Mouse (Mus musculus) E14TG2a.4 (cell line): ENCODE results near the gene Btnl1.

ENCODE experiments used
- H3K27me3 ChIP-seq: 2 replicates; pipeline ENCODE4 v1.6.1; 2014; ENCODE audit warnings: low read length, control low read depth; ENCODE audit not compliant: insufficient read depth
- H3K36me3 ChIP-seq: 2 replicates; pipeline ENCODE4 v1.6.1; 2014; ENCODE audit warnings: low read length, control low read depth; ENCODE audit not compliant: insufficient read depth
- H3K4me1 ChIP-seq: replicated peaks from 2 replicates; pipeline ENCODE4 v1.6.1; 2014; ENCODE audit warnings: low read depth, low read length, control low read depth
- H3K4me3 ChIP-seq: replicated peaks from 2 replicates; pipeline ENCODE4 v1.5.1; 2014; ENCODE audit warnings: mild to moderate bottlenecking, low read length
- H3K9me3 ChIP-seq: 2 replicates; pipeline ENCODE4 v1.6.1; 2014; ENCODE audit warnings: low read length, control low read depth
- CTCF ChIP-seq: conservative IDR thresholded peaks from 2 replicates; pipeline ENCODE4 v1.5.1; 2014; ENCODE audit warnings: low read length
- NANOG ChIP-seq: IDR thresholded peaks from 2 replicates; pipeline ENCODE4 v1.6.1; 2014; ENCODE audit warnings: borderline replicate concordance, low read length, mixed read lengths
- POU5F1 ChIP-seq: IDR thresholded peaks from 2 replicates; pipeline ENCODE4 v1.6.1; 2014; ENCODE audit warnings: low read length, borderline replicate concordance

The Btnl1 gene

DNA sequence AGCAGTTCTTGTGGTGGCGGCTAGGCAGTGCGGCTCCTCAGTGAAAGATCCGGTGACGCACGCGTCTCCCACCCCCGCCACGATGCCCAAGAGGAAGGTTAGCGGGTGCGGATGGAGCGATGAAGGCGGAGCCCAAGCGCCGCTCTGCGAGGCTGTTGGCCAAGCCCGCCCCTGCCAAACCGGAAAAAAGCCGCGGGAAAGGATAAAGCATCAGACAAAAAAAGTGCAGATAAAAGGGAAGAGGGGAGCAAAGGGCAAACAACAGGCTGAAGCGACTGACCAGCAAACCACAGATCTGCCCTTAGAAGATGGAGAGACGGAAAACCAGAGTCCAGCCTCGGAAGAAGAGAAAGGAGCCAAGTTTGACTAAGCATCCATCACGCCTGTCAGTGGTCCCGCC is 15.4 kb downstream of the Btnl1 start:
- TF ChIP-seq NANOG (no peak), POU5F1 (no peak), CTCF (no peak)
- H3K4me1 ChIP-seq: peaks cover 15% of the 10 kb centered on the region

DNA sequence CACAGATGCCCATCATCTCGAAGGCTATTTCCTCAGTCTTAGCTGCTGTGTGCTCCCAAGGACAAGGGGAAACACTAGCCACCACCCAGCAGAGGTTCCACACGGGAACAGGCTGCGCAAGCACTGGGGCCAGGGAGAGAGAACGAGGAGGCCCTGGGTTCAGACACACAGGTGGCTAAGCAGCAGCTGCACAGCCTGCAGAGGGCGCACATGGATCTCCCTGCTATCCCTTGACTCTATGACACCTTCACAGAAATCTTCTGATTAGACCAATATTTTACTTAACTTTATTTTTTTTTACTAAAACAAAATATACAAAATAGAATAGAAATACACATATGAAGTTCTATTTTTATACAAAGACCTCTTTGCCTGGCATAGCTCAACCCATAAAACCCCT is 20.4 kb downstream of the Btnl1 start:
- no peak for TF ChIP-seq NANOG
- TF ChIP-seq CTCF: peak; percentile 30
- Histone ChIP-seq H3K4me3 (no peak overlapping the region), H3K36me3 (no peaks in the 10 kb centered on the region), H3K4me1 (peaks cover 10% of the 10 kb centered on the region), H3K27me3 (peaks cover 37% of the 10 kb centered on the region), H3K9me3 (peaks cover 12% of the 10 kb centered on the region)

More for the DNA sequence above, 15.4 kb downstream of the Btnl1 start:
- Histone ChIP-seq H3K36me3 (no peaks in the 10 kb centered on the region), H3K4me3 (peak overlapping the region; percentile 52), H3K27me3 (peaks cover 26% of the 10 kb centered on the region), H3K9me3 (peaks cover 12% of the 10 kb centered on the region)

DNA sequence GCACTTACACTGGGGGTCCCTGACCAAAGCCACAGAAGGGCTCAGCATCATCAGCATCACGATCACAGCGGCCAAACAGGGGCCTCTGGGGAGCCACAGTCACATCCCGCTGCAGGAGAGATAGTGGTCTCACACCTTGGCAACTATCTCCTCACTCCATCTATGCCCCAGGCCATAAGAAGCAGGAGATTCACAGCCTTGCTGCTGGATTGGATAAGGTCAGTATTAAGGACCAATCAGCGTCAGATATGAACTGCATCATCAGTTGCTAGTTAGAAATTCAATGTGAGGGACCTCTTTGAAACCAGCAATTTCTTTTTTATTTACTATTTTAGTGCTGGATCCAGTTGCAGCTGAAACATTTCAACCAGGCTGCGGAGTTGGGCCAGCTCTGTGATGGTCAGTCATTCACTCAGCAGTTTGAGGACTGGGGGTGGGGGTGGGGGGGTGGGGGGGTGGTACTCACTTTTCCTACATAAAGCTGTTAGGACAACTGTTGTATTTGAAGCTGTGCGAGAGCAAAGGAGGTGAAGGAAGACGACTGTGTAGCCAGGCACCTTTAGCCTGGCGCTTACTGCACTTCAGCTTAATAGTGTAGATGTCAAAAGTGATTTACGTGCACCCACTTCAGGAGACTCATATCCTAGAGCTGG is 21.3 kb downstream of the Btnl1 start:
- Histone ChIP-seq H3K27me3 (peaks cover 33% of the 10 kb centered on the region), H3K4me1 (peaks cover 8% of the 10 kb centered on the region), H3K9me3 (peaks cover 10% of the 10 kb centered on the region), H3K36me3 (no peaks in the 10 kb centered on the region), H3K4me3 (peak overlapping the region; percentile 86)
- TF ChIP-seq CTCF: no peak
- TF ChIP-seq NANOG: no peak
- TF ChIP-seq POU5F1: no peak

DNA sequence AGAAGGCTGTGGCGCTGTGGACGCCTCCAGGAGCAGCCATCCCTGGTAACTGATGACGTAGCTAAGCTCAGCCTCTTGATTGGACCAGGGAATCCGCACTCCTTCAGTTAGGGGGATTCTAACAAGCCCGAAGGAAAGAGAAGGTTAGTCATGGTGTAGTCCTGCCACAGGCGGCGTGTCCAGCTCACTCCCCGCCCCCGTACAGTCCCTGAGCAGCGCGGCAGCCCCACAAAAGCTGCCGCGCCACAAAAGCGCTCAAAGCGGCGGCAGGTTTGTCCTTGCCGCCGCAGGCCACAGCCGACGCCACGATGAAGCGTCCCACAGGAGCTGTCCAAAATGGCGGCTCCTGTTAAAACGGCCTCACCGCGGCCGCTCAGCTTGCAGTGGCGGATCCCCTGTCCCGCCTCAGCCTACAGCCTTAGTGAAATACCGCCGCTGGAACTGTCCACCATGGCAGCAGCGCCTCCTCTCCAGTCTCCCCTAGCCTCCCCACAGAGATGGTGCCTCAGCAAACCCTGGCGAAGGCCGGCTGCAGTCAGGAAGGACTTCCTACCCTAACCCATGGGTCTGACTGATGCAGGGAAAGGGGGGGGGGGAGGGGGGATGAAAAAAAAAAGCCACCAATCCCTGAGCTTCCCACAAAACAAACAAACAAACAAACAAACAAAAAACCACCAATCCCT is 21.9 kb downstream of the Btnl1 start, which contains the start of gene BC051142:
BC051142 (plus strand) TSS at position 110 of the 683 bp plus-strand sequence.
- H3K36me3 ChIP-seq: no peaks in the 10 kb centered on the region
- H3K4me1 ChIP-seq: peaks cover 8% of the 10 kb centered on the region
- TF ChIP-seq CTCF (no peak), NANOG (no peak), POU5F1 (no peak)
- H3K4me3 ChIP-seq: peak within 1 kb of the TSS; percentile 86
- peaks cover 4% of the 10 kb centered on the region for H3K9me3 ChIP-seq
- peaks cover 33% of the 10 kb centered on the region for H3K27me3 ChIP-seq

DNA sequence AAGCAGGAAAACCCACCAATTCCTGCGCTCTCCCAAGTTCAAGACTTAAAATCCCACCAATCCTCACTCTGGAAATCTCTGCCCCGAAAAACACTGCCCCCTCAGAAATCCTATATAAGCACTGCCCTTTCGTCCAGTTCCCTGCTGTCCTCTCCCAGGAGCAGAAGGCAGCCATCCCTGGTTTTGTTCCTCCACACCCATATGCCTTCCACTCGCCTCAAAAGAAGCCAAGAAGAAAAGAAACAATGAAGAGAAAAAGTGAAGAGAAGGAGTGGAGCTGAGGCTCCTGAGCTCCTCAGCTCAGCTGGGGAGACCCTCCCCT is 22.4 kb downstream of the Btnl1 start:
- Histone ChIP-seq H3K4me3 (no peak overlapping the region), H3K4me1 (peaks cover 8% of the 10 kb centered on the region), H3K36me3 (no peaks in the 10 kb centered on the region), H3K9me3 (no peaks in the 10 kb centered on the region), H3K27me3 (peaks cover 33% of the 10 kb centered on the region)
- no peak for TF ChIP-seq CTCF
- no peak for TF ChIP-seq NANOG
- TF ChIP-seq POU5F1: no peak

DNA sequence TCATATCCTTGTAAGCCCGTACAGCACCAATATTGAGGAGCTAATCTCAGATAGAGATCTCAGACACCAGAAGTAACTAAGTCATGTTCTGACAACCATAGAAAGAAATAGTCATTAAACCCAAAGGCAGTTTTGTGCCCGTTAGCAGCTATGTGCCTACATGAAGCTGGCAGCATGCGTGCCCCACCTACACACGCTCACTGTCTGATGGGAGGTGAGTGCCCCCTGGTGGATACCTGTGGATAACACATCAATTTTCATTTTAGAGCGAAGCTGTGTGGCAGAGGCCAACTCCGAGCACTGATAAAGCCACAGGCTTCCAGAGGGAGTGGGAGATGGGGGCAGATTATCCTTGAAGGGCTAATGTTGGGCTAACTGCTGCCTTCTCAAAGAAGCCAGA is 34.2 kb downstream of the Btnl1 start:
- Histone ChIP-seq H3K36me3 (no peaks in the 10 kb centered on the region), H3K4me3 (no peak overlapping the region), H3K27me3 (peaks cover 28% of the 10 kb centered on the region), H3K4me1 (no peaks in the 10 kb centered on the region), H3K9me3 (no peaks in the 10 kb centered on the region)
- peak; percentile 73 for TF ChIP-seq CTCF
- TF ChIP-seq POU5F1: no peak

DNA sequence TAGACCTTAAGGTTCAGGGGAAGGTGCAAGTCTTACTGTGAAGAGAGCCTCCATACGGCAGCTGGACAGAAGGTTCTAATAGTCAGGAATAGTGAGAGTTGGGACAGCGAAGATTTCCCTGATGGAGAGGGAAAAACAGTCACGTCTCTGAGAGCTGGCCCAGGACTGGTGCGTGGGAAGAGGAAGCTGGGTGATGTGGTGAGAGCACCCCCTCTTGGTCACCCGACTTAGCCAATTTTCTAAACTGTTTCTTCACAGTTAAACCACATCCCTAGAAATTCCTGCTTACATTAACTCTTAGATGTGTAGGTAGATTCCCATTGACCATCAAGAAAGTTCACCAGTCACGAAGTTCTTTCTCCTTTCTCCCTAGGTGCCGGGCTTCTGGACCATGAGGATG is 43.1 kb downstream of the Btnl1 start:
- Histone ChIP-seq H3K27me3 (0 out of 2 replicates have a peak, but pooled peaks cover 2% of the 10 kb centered on the region), H3K9me3 (no peaks in the 10 kb centered on the region), H3K36me3 (no peaks in the 10 kb centered on the region), H3K4me1 (no peaks in the 10 kb centered on the region), H3K4me3 (no peak overlapping the region)
- TF ChIP-seq NANOG (no peak), CTCF (no peak), POU5F1 (no peak)

DNA sequence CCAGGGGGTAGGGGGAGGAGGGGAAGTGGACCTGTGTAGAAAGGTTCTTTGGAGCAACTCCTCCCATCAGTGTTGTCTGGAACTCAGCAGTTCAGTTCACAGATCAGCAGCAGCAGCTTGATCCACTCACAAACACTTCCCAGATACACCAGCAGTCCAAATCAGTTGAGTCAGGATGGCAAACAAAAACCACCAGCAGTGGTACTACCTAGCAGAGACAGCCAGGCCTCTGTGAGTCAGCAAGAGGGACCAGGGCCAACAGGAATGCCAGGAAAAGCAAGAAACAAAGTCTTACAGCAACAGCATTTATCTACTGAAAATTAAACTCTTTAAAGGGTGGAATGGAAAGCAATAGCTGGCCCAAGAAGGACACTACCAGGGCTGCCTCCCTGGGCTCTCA is 50.7 kb downstream of the Btnl1 start:
- TF ChIP-seq NANOG (no peak), POU5F1 (no peak), CTCF (no peak)
- no peaks in the 10 kb centered on the region for H3K36me3 ChIP-seq
- no peaks in the 10 kb centered on the region for H3K9me3 ChIP-seq
- 0 out of 2 replicates have a peak, but pooled peaks cover under 1% of the 10 kb centered on the region for H3K27me3 ChIP-seq
- no peaks in the 10 kb centered on the region for H3K4me1 ChIP-seq
- H3K4me3 ChIP-seq: no peak overlapping the region
